Mouse (Mus musculus): ENCODE data around the gene Phyh.

DNA sequence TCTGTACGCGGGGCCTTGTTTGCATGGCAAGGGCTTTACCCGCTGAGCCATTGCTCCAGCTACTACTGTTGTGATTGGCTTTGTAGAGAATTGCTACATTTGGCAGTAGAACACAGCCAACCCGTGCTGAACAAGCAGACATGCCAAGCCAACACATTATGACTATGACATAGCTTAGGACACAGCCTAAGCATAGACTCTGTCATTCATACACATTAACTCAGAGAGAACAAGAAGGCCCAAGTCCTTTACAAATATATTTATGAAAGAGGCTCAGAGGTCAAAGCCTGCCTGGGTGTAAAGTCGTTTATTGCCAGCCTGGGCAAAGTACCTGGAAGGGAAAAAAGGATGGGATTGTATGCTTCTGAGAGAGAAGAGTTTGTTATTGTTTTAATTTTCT is 16.5 kb upstream of the Phyh start:
- no peak for TF ChIP-seq EP300 (optimal IDR thresholded peaks at IDR 0.05)
- no peak for TF ChIP-seq CTCF (IDR thresholded peaks at IDR 0.05; ENCODE audit: low read depth)

Measured in stomach, postnatal 0 days (tissue).